Mouse (Mus musculus) hindbrain, embryonic 10.5 days (tissue): ENCODE data around the gene Dennd4a. TPM values are rescaled to one million over a fixed set of nuclear protein-coding genes. Genes with fewer than 3 reads are reported as not detected.

Experiments
- DNase-seq: peaks from one replicate; pipeline ENCODE4 v3.0.0-alpha.2; 2017; ENCODE audit warnings: low spot score
- H3K27ac ChIP-seq: fragments of 300-500 bp; sonication (generic); 2 replicates; pipeline ENCODE4 v1.5.1; 2016; ENCODE audit warnings: mild to moderate bottlenecking, moderate library complexity
- H3K27me3 ChIP-seq: fragments of 300-500 bp; sonication (generic); 2 replicates; pipeline ENCODE4 v1.6.1; 2016; ENCODE audit warnings: mild to moderate bottlenecking; ENCODE audit not compliant: poor library complexity, insufficient read depth, severe bottlenecking
- H3K36me3 ChIP-seq: fragments of 300-500 bp; sonication (generic); 2 replicates; pipeline ENCODE4 v1.6.1; 2016; ENCODE audit warnings: mild to moderate bottlenecking, moderate library complexity
- H3K4me1 ChIP-seq: fragments of 300-500 bp; sonication (generic); replicated peaks from 2 replicates; pipeline ENCODE4 v1.6.1; 2016; ENCODE audit warnings: mild to moderate bottlenecking
- H3K4me3 ChIP-seq: fragments of 300-500 bp; sonication (generic); 2 replicates; pipeline ENCODE4 v1.5.1; 2016; ENCODE audit warnings: mild to moderate bottlenecking, moderate library complexity
- H3K9me3 ChIP-seq: fragments of 300-500 bp; sonication (generic); 2 replicates; pipeline ENCODE4 v1.6.1; 2016; ENCODE audit warnings: mild to moderate bottlenecking, moderate library complexity
- WGBS: fragments of 180-500 bp; shearing (Covaris S2); methylation state at CpG from one replicate; pipeline ENCODE4 v1.1.7; 2016; 5-methylcytosine and 5-hydroxymethylcytosine counted together
- polyA plus RNA-seq: library from polyadenylated mRNA; unstranded; fragments of >200 nt; fragmentation: Nextera tagmentation; extraction: Ambion mirVana; gene quantifications from 2 replicates; pipeline ENCODE4 v1.2.1, GENCODE M21; 2016

Dennd4a gene
- 8.0 and 8.8 TPM in 2 replicates for polyA plus RNA-seq

DNA sequence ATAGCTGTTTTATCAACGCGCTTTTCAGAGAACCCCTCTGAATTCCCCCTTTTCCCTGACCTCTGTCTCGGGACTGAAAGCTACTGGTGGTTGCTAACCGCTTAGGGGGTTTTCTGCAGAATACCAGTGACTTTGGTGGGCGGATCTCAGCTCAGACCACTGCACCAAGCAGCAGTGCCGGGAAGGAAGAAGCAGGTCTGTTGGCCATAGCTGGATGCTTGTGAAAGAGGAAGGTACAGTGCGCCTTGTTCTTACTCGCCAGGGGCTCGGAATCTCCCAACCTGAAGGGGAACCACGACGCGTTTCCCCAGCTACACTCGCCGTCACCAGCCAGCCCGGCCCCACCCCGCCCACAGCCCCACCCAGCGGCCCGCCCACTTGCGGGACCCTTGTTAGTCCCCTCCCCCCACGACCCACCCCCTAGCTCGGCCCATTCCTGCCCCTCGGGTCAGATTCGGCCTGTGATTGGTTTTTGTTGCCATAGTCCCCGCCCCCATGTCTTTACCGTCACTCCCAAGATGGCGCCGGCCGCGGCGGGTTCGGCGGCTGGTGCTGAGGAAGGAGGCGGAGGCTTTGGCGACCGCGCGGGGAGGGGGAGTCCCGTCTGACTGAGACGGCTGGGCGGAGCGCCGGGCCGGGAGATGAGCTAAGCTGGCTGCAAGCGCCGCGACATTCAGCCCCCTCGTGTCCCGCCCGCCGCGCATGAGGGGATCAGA is at the start of gene Dennd4a:
Gene Dennd4a (plus strand): TSS at position 519 of the 716 bp plus-strand sequence.
- H3K4me1 ChIP-seq: peaks cover 20% of the 10 kb centered on the region
- H3K27ac ChIP-seq: peak within 1 kb of the TSS; percentile 92
- no peaks in the 10 kb centered on the region for H3K27me3 ChIP-seq
- peak within 1 kb of the TSS; percentile 85 for H3K4me3 ChIP-seq
- WGBS: 2% methylated on average over 51 of the region's 51 CpGs
- H3K36me3 ChIP-seq: no peaks in the 10 kb centered on the region
- H3K9me3 ChIP-seq: no peaks in the 10 kb centered on the region
- DNase-seq: peak; percentile 98

DNA sequence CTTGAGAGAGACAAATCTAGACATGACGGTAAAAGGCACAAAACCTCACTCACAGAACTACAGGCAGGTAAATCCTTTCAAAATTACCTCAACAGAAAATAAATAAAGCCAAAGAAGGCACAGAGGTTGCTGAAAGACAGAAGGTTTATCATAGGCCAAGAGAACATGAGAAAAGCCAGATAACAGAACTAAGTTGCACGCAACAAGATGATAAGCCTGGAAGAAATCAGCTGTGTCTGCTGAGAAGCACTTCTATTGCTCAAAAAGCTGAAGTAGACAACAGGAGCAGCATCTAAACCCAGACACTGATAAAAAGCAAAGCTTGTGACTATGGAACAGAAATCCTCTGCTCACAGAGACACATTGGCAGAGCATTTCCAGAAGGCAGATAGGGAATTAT is 46.3 kb upstream of the Dennd4a start:
- H3K27me3 ChIP-seq: no peaks in the 10 kb centered on the region
- no peak overlapping the region for H3K27ac ChIP-seq
- H3K9me3 ChIP-seq: no peaks in the 10 kb centered on the region
- no peaks in the 10 kb centered on the region for H3K36me3 ChIP-seq
- no peak for DNase-seq
- 94% methylated on average over 2 of the region's 2 CpGs for WGBS
- no peak overlapping the region for H3K4me3 ChIP-seq
- no peaks in the 10 kb centered on the region for H3K4me1 ChIP-seq

DNA sequence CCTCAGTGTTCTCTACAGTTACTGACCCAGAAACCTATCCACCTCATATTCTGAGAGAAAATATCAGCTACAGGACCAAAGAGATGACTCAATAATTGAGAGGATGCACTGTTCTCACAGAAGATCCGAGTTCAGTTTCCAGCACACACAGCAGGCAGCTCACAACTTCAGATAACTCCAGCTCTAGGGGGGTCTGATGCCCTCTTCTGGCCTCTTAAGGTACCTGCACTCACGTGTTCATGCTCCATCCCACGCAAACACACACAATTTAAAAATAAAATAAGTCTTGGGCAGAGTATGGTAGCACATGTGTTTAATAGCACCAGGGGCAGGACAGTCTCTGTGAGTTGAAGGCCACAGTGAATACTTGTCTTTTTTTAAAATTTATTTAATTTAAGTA is 45.0 kb upstream of the Dennd4a start:
- Histone ChIP-seq H3K27ac (no peak overlapping the region), H3K4me1 (no peaks in the 10 kb centered on the region), H3K4me3 (no peak overlapping the region), H3K36me3 (no peaks in the 10 kb centered on the region), H3K9me3 (no peaks in the 10 kb centered on the region), H3K27me3 (no peaks in the 10 kb centered on the region)
- 87% methylated on average over 3 of the region's 3 CpGs for WGBS
- DNase-seq: no peak

DNA sequence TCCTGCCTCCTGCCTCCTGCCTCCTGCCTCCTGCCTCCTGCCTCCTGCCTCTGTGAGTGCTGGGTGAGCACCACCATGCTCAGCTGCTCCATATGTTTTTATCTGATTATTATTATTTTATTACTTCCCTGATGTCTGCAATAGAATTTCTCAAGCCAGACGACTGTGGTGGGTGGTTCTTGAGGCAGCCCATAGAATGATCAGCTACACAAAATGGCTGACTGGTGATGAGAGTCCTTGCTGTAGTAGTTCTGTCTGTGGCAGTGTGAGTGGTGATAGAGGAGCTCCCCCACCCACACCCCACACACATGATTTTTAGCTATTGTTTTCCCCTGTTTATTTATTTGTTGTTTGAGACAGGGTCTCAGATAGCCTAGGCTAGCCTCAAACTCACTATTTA is 43.3 kb upstream of the Dennd4a start:
- DNase-seq: no peak
- H3K4me1 ChIP-seq: no peaks in the 10 kb centered on the region
- 57% methylated on average over 1 of the region's 1 CpGs for WGBS
- H3K4me3 ChIP-seq: no peak overlapping the region
- no peaks in the 10 kb centered on the region for H3K27me3 ChIP-seq
- H3K27ac ChIP-seq: no peak overlapping the region
- no peaks in the 10 kb centered on the region for H3K36me3 ChIP-seq
- no peaks in the 10 kb centered on the region for H3K9me3 ChIP-seq

DNA sequence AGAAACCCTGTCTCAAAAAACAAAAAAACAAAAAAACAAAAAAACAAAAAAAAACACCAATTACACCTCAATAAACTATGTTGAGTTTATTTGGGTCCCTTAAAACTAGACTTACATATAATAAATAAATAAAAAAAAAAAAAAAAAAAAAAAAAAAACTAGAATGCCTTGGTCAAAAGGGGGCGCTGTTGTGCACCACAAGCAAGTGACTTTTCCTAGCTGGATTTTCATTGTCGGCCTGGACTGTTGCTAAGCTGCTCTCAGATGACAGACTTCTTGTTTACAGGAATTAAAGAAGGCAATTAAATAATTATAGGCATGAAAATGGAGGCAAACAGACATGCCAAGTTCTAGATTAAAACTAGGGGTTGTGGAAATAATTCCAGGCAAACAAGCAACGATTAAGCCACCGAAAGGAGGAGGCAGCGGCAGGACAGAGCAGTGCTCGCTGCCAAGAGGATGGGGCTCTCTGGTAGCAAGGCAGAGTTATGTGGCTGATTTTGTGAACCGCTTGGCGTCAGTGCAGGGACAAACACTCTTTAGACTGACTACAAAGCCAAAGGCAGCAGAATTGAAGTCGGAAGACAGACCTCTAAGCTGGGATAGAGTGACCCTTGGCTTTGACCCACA is 42.0 kb upstream of the Dennd4a start:
- no peaks in the 10 kb centered on the region for H3K27me3 ChIP-seq
- DNase-seq: peak; percentile 6
- H3K9me3 ChIP-seq: no peaks in the 10 kb centered on the region
- H3K4me1 ChIP-seq: peaks cover 2% of the 10 kb centered on the region
- H3K27ac ChIP-seq: 0 out of 2 replicates have a peak overlapping the region, but pooled peaks have one; percentile 9
- WGBS: 47% methylated on average over 9 of the region's 9 CpGs
- no peaks in the 10 kb centered on the region for H3K36me3 ChIP-seq
- H3K4me3 ChIP-seq: no peak overlapping the region

DNA sequence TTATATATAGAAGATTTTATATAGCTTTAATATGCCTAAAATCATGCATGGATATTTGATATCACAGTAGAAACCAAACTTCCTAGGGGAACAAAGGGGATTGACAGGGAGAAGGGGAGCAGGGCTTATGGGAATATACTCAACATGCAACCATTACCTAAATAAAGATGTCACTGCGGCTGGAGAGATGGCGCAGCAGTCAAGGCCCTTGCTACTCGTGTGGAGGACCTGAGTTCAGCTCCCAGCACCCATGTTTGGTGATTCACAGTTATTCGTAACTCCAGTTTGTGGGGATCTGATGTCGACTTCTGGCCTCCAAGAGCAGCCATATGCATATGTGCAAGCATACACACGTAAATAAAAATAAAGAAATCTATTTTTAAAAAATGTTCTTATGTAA is 41.2 kb upstream of the Dennd4a start:
- H3K27ac ChIP-seq: no peak overlapping the region
- no peaks in the 10 kb centered on the region for H3K27me3 ChIP-seq
- 91% methylated on average over 6 of the region's 6 CpGs for WGBS
- H3K9me3 ChIP-seq: no peaks in the 10 kb centered on the region
- H3K36me3 ChIP-seq: no peaks in the 10 kb centered on the region
- H3K4me1 ChIP-seq: peaks cover 10% of the 10 kb centered on the region
- DNase-seq: no peak
- no peak overlapping the region for H3K4me3 ChIP-seq

DNA sequence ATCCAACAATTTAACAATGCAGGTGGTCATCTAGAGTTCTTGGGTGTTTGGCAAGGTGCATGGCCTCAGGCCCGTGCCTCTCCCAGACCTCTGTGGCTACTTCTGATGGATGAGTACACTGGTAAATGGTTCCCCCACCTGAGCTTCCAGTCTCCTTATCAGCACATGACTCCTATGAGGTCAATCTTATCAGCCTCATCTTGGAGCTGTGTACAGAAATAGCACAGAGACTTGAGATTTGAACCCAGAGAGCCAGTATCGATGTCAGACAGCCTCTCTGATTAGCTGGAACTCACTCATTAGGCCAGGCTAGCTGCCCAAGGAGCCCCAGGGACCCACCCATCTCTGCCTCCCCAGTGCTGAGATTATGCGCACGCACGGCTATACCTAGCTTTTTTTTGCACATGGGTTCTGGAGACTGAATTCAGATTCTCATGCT is 40.7 kb upstream of the Dennd4a start:
- DNase-seq: no peak
- Histone ChIP-seq H3K9me3 (no peaks in the 10 kb centered on the region), H3K27me3 (no peaks in the 10 kb centered on the region), H3K27ac (no peak overlapping the region), H3K4me3 (no peak overlapping the region), H3K36me3 (no peaks in the 10 kb centered on the region), H3K4me1 (peaks cover 15% of the 10 kb centered on the region)
- WGBS: 91% methylated on average over 5 of the region's 5 CpGs

DNA sequence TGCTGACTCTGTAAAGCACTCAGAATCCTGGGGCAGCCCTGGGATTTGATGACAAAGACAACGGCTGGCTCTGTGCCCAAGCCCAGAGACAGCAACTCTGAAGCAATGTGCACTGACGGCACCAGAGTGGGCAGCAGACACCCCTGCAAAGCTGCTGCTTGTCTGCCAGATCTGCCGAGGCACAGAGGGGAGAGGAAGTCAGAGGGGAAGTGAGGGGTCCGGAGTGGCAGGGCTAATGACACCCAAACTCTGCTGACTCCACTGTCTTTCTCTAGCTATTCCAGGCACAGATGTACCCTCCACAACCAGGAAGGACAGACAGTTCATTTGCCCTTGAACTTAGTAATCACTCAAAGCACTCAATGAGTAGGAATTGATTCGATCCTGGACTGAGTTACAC is 39.9 kb upstream of the Dennd4a start:
- no peaks in the 10 kb centered on the region for H3K27me3 ChIP-seq
- DNase-seq: no peak
- H3K36me3 ChIP-seq: no peaks in the 10 kb centered on the region
- WGBS: 78% methylated on average over 5 of the region's 5 CpGs
- no peak overlapping the region for H3K27ac ChIP-seq
- H3K4me3 ChIP-seq: no peak overlapping the region
- H3K9me3 ChIP-seq: no peaks in the 10 kb centered on the region
- H3K4me1 ChIP-seq: peaks cover 17% of the 10 kb centered on the region

DNA sequence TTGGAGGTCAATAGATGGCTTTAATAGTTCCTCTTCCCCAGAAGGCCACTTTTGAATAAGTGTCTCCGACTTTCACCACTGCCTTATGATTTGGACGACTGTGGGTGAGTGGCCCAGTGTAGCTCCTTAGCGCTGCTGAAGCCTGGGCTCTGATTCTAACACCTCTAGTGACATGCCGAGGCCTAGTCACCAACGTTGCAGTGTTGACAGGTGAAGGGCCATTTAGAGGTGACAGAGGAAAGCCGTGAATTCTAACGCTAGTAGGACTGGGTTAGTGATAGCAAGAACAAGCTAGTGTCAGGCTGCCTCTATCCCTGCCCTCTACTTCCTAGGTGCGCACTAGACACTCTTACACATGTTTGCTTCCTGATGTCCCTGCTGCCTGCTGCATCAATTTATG is 37.9 kb upstream of the Dennd4a start:
- H3K27me3 ChIP-seq: no peaks in the 10 kb centered on the region
- peaks cover 17% of the 10 kb centered on the region for H3K4me1 ChIP-seq
- H3K9me3 ChIP-seq: no peaks in the 10 kb centered on the region
- H3K36me3 ChIP-seq: no peaks in the 10 kb centered on the region
- WGBS: 86% methylated on average over 8 of the region's 8 CpGs
- no peak for DNase-seq
- H3K27ac ChIP-seq: no peak overlapping the region
- H3K4me3 ChIP-seq: no peak overlapping the region

DNA sequence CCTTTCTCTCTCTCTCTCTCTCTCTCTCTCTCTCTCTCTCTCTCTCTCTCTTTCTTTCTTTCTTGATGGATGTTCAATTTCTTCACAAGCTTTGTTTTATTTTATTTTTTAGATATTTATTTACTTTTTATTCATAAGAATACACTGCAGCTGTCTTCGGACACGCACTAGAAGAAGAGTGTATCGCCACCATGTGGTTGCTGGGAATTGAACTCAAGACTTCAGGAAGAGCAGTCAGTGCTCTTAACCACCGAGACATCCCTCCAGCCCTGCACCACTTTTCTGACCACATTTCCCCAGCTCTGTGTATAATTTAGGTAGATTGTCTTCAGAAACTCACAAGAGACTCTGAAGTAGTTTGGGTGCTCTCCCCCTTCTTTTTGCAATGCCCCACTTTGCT is 37.2 kb upstream of the Dennd4a start:
- 59% methylated on average over 4 of the region's 4 CpGs for WGBS
- Histone ChIP-seq H3K9me3 (no peaks in the 10 kb centered on the region), H3K4me3 (no peak overlapping the region), H3K27me3 (no peaks in the 10 kb centered on the region), H3K36me3 (no peaks in the 10 kb centered on the region), H3K4me1 (peaks cover 17% of the 10 kb centered on the region), H3K27ac (peak overlapping the region; percentile 82; the same call in 1 of the 2 replicates)
- no peak for DNase-seq

DNA sequence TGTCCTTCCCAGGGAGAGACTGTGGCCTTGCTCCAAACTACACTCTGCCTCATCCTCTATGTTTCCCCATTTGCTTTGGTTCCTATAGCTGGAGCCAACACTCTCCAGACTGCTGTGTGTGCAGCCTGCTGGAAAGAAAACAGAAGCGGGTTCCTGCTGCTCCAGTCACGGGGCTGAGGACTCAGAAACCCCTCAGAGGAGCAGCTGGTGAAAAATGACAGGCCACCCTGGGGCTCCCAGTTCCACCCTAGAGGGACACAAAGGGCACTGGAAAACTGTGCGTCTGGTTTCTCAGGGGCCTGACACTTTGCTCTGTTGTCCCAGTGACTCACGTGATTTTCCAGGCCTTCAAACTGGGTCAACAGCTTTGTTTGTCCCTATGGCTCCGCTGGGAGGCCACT is 36.7 kb upstream of the Dennd4a start:
- Histone ChIP-seq H3K4me3 (no peak overlapping the region), H3K36me3 (no peaks in the 10 kb centered on the region), H3K9me3 (no peaks in the 10 kb centered on the region), H3K4me1 (peaks cover 17% of the 10 kb centered on the region), H3K27me3 (no peaks in the 10 kb centered on the region), H3K27ac (peak overlapping the region; percentile 82)
- DNase-seq: peak; percentile 36
- WGBS: 22% methylated on average over 5 of the region's 5 CpGs

DNA sequence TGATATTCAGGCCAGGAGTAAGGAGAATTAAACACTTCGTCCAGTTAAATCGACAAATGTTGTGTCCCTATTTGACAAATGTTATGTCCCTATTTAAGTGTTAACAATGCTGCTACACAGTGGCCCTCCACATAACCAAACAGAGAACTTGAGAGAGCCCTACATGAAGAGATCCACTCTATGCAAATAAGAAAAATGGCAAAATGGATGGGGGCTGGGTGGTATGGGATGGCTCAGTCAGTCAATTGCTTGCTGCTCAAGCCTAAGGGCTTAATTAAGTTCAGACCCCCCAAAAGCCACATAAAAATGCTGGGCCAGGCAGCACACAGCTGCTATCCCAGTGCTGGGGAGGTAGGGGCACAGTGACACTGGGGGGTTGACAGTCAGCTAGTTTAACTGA is 36.3 kb upstream of the Dennd4a start:
- Histone ChIP-seq H3K36me3 (no peaks in the 10 kb centered on the region), H3K9me3 (no peaks in the 10 kb centered on the region), H3K4me3 (no peak overlapping the region), H3K4me1 (peaks cover 17% of the 10 kb centered on the region), H3K27me3 (no peaks in the 10 kb centered on the region), H3K27ac (peak overlapping the region; percentile 82)
- WGBS: 72% methylated on average over 2 of the region's 2 CpGs
- no peak for DNase-seq

DNA sequence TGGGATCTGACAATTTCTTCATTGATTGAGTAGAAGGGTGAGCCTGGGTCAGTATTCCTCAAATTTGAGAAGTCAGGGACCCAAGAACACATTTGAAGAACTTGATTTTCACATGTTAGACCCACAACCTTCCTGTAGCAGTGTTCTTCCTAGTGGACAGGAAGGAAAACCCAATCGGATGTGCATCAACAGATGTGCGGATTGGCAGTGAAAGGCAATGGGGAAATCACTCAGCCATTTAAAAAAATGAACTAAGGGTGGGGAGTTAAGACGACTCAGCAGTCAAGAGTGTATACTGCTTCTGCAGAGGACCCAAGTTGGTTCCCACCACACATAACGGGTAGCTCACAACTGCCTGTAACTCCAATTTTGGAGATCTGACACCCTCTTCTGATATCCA is 35.6 kb upstream of the Dennd4a start:
- Histone ChIP-seq H3K4me1 (peaks cover 17% of the 10 kb centered on the region), H3K36me3 (no peaks in the 10 kb centered on the region), H3K4me3 (no peak overlapping the region), H3K27me3 (no peaks in the 10 kb centered on the region), H3K9me3 (no peaks in the 10 kb centered on the region), H3K27ac (peak overlapping the region; percentile 82; the same call in 1 of the 2 replicates)
- DNase-seq: no peak
- WGBS: 87% methylated on average over 4 of the region's 4 CpGs
